Mouse (Mus musculus): Measurements from ENCODE around the gene Olfr649.

The Olfr649 gene

GRCm38 (mm10) chr7:104195885-104196284 is at the start of gene Olfr649:
Olfr649 (minus strand) TSS chr7:104195985.
- no peak for DNase-seq (ENCODE audit: low read depth)

- peak; percentile 91 for DNase-seq (ENCODE audit: low read depth)
These were observed 48.7 kb upstream of the Olfr649 start, which contains the start of gene Trim34a for GRCm38 (mm10) chr7:104244287-104245181. Trim34a (plus strand) TSS chr7:104244457.

GRCm38 (mm10) chr7:104243616-104244015 is 47.8 kb upstream of the Olfr649 start:
- DNase-seq (ENCODE audit: low read depth) = no peak

- DNase-seq (ENCODE audit: low read depth) = no peak
These were observed 45.1 kb upstream of the Olfr649 start for GRCm38 (mm10) chr7:104240857-104241256.

- DNase-seq (ENCODE audit: low read depth) = peak; percentile 81
These were observed 35.4 kb upstream of the Olfr649 start for GRCm38 (mm10) chr7:104231203-104231602.

GRCm38 (mm10) chr7:104218701-104219569 is 23.1 kb upstream of the Olfr649 start, which contains the start of gene Trim6:
Trim6 (plus strand) TSS chr7:104218793.
- peak; percentile 26 for DNase-seq (ENCODE audit: low read depth)

- peak; percentile 42 for DNase-seq (ENCODE audit: low read depth)
These were observed 22.1 kb upstream of the Olfr649 start for GRCm38 (mm10) chr7:104217881-104218280.

- no peak for DNase-seq (ENCODE audit: low read depth)
These were observed 20.3 kb upstream of the Olfr649 start for GRCm38 (mm10) chr7:104216011-104216535.

- DNase-seq (ENCODE audit: low read depth) = no peak
These were observed 10.4 kb upstream of the Olfr649 start for GRCm38 (mm10) chr7:104206197-104206596.

- DNase-seq (ENCODE audit: low read depth) = peak; percentile 84
These were observed 4.0 kb upstream of the Olfr649 start for GRCm38 (mm10) chr7:104199822-104200221.

GRCm38 (mm10) chr7:104191275-104191674 is 4.5 kb downstream of the Olfr649 start:
- peak; percentile 34 for DNase-seq (ENCODE audit: low read depth)

GRCm38 (mm10) chr7:104183292-104183691 is 12.5 kb downstream of the Olfr649 start, which contains the start of gene Olfr648:
Olfr648 (minus strand) TSS chr7:104183392.
- no peak for DNase-seq (ENCODE audit: low read depth)

- no peak for DNase-seq (ENCODE audit: low read depth)
These were observed 16.7 kb downstream of the Olfr649 start for GRCm38 (mm10) chr7:104179074-104179473.

GRCm38 (mm10) chr7:104178422-104179054 is 17.2 kb downstream of the Olfr649 start:
- DNase-seq (ENCODE audit: low read depth) = no peak

- DNase-seq (ENCODE audit: low read depth) = no peak
These were observed 20.7 kb downstream of the Olfr649 start for GRCm38 (mm10) chr7:104175085-104175484.

GRCm38 (mm10) chr7:104169634-104170204 is 26.1 kb downstream of the Olfr649 start:
- DNase-seq (ENCODE audit: low read depth) = peak; percentile 68

- peak; percentile 23 for DNase-seq (ENCODE audit: low read depth)
These were observed 28.7 kb downstream of the Olfr649 start for GRCm38 (mm10) chr7:104167105-104167504.

- DNase-seq (ENCODE audit: low read depth) = no peak
These were observed 45.3 kb downstream of the Olfr649 start, which contains the start of gene Ubqlnl for GRCm38 (mm10) chr7:104150456-104150855. Ubqlnl (minus strand) TSS chr7:104150556.

- no peak for DNase-seq (ENCODE audit: low read depth)
These were observed 52.6 kb downstream of the Olfr649 start, which contains the start of gene Ubqln3 for GRCm38 (mm10) chr7:104143179-104143578. Ubqln3 (minus strand) TSS chr7:104143279.
